Mouse (Mus musculus) spleen, postnatal 36 days (tissue): ENCODE results near the gene Pbx1.

Source experiments
- DNase-seq, 2 experiments: peaks; one replicate each; pipeline ENCODE4 v3.0.0; 2022; ENCODE audit warnings: low spot score in 2 of 2, mixed read lengths in 1 of 2

Pbx1 gene

GRCm38 (mm10) chr1:168383832-168384593 is 48.1 kb downstream of the Pbx1 start:
- DNase-seq, result no peak

- no peak for DNase-seq
Observed at GRCm38 (mm10) chr1:168382823-168383157, 49.3 kb downstream of the Pbx1 start.

GRCm38 (mm10) chr1:168382106-168382822 is 49.8 kb downstream of the Pbx1 start:
- no peak for DNase-seq

GRCm38 (mm10) chr1:168381451-168381850 is 50.6 kb downstream of the Pbx1 start:
- no peak for DNase-seq

- no peak for DNase-seq
Observed at GRCm38 (mm10) chr1:168380241-168380770, 51.8 kb downstream of the Pbx1 start.

- DNase-seq, result no peak
Observed at GRCm38 (mm10) chr1:168377650-168378049, 54.4 kb downstream of the Pbx1 start.

GRCm38 (mm10) chr1:168376330-168376729 is 55.7 kb downstream of the Pbx1 start:
- no peak for DNase-seq

- DNase-seq, result no peak
Observed at GRCm38 (mm10) chr1:168374953-168375600, 57.0 kb downstream of the Pbx1 start.

GRCm38 (mm10) chr1:168372089-168372488 is 60.0 kb downstream of the Pbx1 start:
- no peak for DNase-seq

GRCm38 (mm10) chr1:168370966-168371365 is 61.1 kb downstream of the Pbx1 start:
- no peak for DNase-seq

GRCm38 (mm10) chr1:168366261-168366660 is 65.8 kb downstream of the Pbx1 start:
- DNase-seq, result no peak

GRCm38 (mm10) chr1:168364325-168364724 is 67.7 kb downstream of the Pbx1 start:
- DNase-seq, result no peak

GRCm38 (mm10) chr1:168363053-168363452 is 69.0 kb downstream of the Pbx1 start:
- DNase-seq, result no peak

- no peak for DNase-seq
Observed at GRCm38 (mm10) chr1:168362464-168362863, 69.6 kb downstream of the Pbx1 start.

- no peak for DNase-seq
Observed at GRCm38 (mm10) chr1:168357680-168358611, 74.1 kb downstream of the Pbx1 start.

GRCm38 (mm10) chr1:168356970-168357441 is 75.1 kb downstream of the Pbx1 start:
- no peak for DNase-seq

- DNase-seq, result no peak
Observed at GRCm38 (mm10) chr1:168355985-168356556, 76.0 kb downstream of the Pbx1 start.

- DNase-seq, result no peak
Observed at GRCm38 (mm10) chr1:168354934-168355333, 77.1 kb downstream of the Pbx1 start.

- DNase-seq, result no peak
Observed at GRCm38 (mm10) chr1:168348036-168348784, 83.9 kb downstream of the Pbx1 start.

GRCm38 (mm10) chr1:168344918-168345317 is 87.2 kb downstream of the Pbx1 start:
- DNase-seq, result no peak
